Mouse (Mus musculus): ENCODE measurements at regions not wholly inside any gene's neighbourhood (a gene's known extent, or its start where the extent isn't known, plus 50 kb on each side); places are given as distances from the start of the nearest gene placed in this dataset.

GRCm38 (mm10) chr3:56471185-56471584 is 287.7 kb upstream of the Nbea start:
- Histone ChIP-seq H3K4me2 (ENCODE audit: low read depth) (no peak overlapping the region), H3K4me1 (replicated peaks; ENCODE audit: control insufficient read depth in 2 of 2, insufficient read depth in 2 of 2, low read length in 1 of 2) (no peaks in the 10 kb centered on the region), H3K27me3 (ENCODE audit: control insufficient read depth, insufficient read depth, low read length) (no peaks in the 10 kb centered on the region), H3K9ac (replicated peaks) (no peak overlapping the region), H3K4me3 (ENCODE audit: insufficient read depth in 1 of 2, low read depth in 2 of 2, low read length in 2 of 2) (no peak overlapping the region), H3K27ac (no peak overlapping the region), H3K36me3 (replicated peaks; ENCODE audit: control insufficient read depth, insufficient read depth, low read depth) (no peaks in the 10 kb centered on the region), H3K9me3 (ENCODE audit: control insufficient read depth, low read length) (no peaks in the 10 kb centered on the region)
- ATAC-seq (ENCODE audit: insufficient read depth) (no peak), DNase-seq (ENCODE audit: low read depth in 3 of 3, low spot score in 3 of 3) (no peak)
- 21% methylated on average over 1 of the region's 1 CpGs for WGBS (ENCODE audit: insufficient replicate concordance)
- TF ChIP-seq EP300 (IDR thresholded peaks at IDR 0.05; ENCODE audit: low read depth): no peak
- TF ChIP-seq CTCF (IDR thresholded peaks at IDR 0.05; ENCODE audit: low read depth): no peak

- WGBS (ENCODE audit: insufficient replicate concordance): 35% methylated on average over 4 of the region's 4 CpGs
- TF ChIP-seq EP300 (IDR thresholded peaks at IDR 0.05; ENCODE audit: low read depth): no peak
- no peak for TF ChIP-seq CTCF (IDR thresholded peaks at IDR 0.05; ENCODE audit: low read depth)
- Histone ChIP-seq H3K9me3 (ENCODE audit: control insufficient read depth, low read length) (no peaks in the 10 kb centered on the region), H3K9ac (replicated peaks) (no peak overlapping the region), H3K27me3 (ENCODE audit: control insufficient read depth, insufficient read depth, low read length) (no peaks in the 10 kb centered on the region), H3K4me3 (ENCODE audit: insufficient read depth in 1 of 2, low read depth in 2 of 2, low read length in 2 of 2) (no peak overlapping the region), H3K4me2 (ENCODE audit: low read depth) (no peak overlapping the region), H3K4me1 (replicated peaks; ENCODE audit: control insufficient read depth in 2 of 2, insufficient read depth in 2 of 2, low read length in 1 of 2) (no peaks in the 10 kb centered on the region), H3K27ac (no peak overlapping the region), H3K36me3 (replicated peaks; ENCODE audit: control insufficient read depth, insufficient read depth, low read depth) (no peaks in the 10 kb centered on the region)
- DNase-seq (ENCODE audit: low read depth in 3 of 3, low spot score in 3 of 3): no peak
- ATAC-seq (ENCODE audit: insufficient read depth): no peak
These were observed 274.1 kb upstream of the Nbea start for GRCm38 (mm10) chr3:56457625-56458024.

DNA sequence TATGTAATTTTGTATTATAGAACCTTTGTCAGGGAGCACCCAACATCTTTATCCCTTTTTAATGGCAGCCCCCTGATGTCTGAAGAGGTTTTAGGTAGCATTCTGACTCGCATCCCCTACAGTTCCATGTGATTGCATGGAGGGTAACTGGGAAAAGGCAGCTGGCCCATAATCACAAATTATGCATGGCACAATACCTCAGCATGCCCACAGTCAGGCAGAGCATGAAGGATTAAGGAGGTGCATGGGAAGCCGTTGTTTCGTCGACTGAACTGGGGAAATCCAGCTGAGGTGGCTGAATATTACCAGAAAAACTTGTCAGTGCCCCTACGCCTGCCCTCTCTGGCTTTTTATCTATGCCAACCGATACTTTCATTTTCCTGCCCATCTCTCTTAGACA is 272.8 kb upstream of the Nbea start:
- no peak overlapping the region for H3K9ac ChIP-seq (replicated peaks)
- H3K4me3 ChIP-seq (ENCODE audit: insufficient read depth in 1 of 2, low read depth in 2 of 2, low read length in 2 of 2): no peak overlapping the region
- ATAC-seq (ENCODE audit: insufficient read depth) (no peak), DNase-seq (ENCODE audit: low read depth in 3 of 3, low spot score in 3 of 3) (no peak)
- H3K9me3 ChIP-seq (ENCODE audit: control insufficient read depth, low read length): no peaks in the 10 kb centered on the region
- no peak overlapping the region for H3K27ac ChIP-seq
- TF ChIP-seq EP300 (IDR thresholded peaks at IDR 0.05; ENCODE audit: low read depth): no peak
- no peak for TF ChIP-seq CTCF (IDR thresholded peaks at IDR 0.05; ENCODE audit: low read depth)
- no peaks in the 10 kb centered on the region for H3K4me1 ChIP-seq (replicated peaks; ENCODE audit: control insufficient read depth in 2 of 2, insufficient read depth in 2 of 2, low read length in 1 of 2)
- no peaks in the 10 kb centered on the region for H3K27me3 ChIP-seq (ENCODE audit: control insufficient read depth, insufficient read depth, low read length)
- H3K4me2 ChIP-seq (ENCODE audit: low read depth): no peak overlapping the region
- 63% methylated on average over 6 of the region's 6 CpGs for WGBS (ENCODE audit: insufficient replicate concordance)
- no peaks in the 10 kb centered on the region for H3K36me3 ChIP-seq (replicated peaks; ENCODE audit: control insufficient read depth, insufficient read depth, low read depth)

DNA sequence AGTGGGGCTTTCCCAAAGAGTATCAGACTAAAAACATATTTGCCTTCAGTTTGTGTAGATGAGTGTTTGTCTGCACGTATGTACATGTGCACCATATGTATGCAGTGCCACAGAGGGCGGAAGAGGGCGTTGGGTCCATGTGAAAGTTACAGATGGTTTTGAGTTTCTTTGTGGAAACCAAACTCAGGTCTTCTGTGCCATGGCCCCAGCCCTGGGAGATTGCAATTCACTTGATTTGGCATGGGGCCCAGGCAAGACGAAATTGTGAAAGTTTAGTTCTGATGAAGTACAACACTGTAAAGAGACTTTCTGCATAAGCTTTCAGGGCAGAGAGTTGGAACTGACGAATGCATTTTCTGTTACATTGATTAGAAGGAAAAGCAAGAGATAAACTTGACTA is 255.4 kb upstream of the Nbea start:
- no peak overlapping the region for H3K9ac ChIP-seq (replicated peaks)
- H3K9me3 ChIP-seq (ENCODE audit: control insufficient read depth, low read length): no peaks in the 10 kb centered on the region
- ATAC-seq (ENCODE audit: insufficient read depth): no peak
- no peak overlapping the region for H3K27ac ChIP-seq
- TF ChIP-seq EP300 (IDR thresholded peaks at IDR 0.05; ENCODE audit: low read depth) (no peak), CTCF (IDR thresholded peaks at IDR 0.05; ENCODE audit: low read depth) (no peak)
- no peaks in the 10 kb centered on the region for H3K4me1 ChIP-seq (replicated peaks; ENCODE audit: control insufficient read depth in 2 of 2, insufficient read depth in 2 of 2, low read length in 1 of 2)
- no peaks in the 10 kb centered on the region for H3K27me3 ChIP-seq (ENCODE audit: control insufficient read depth, insufficient read depth, low read length)
- no peak overlapping the region for H3K4me2 ChIP-seq (ENCODE audit: low read depth)
- no peak for DNase-seq (ENCODE audit: low read depth in 3 of 3, low spot score in 3 of 3)
- H3K4me3 ChIP-seq (ENCODE audit: insufficient read depth in 1 of 2, low read depth in 2 of 2, low read length in 2 of 2): no peak overlapping the region
- H3K36me3 ChIP-seq (replicated peaks; ENCODE audit: control insufficient read depth, insufficient read depth, low read depth): no peaks in the 10 kb centered on the region
- WGBS (ENCODE audit: insufficient replicate concordance): 60% methylated on average over 5 of the region's 5 CpGs

DNA sequence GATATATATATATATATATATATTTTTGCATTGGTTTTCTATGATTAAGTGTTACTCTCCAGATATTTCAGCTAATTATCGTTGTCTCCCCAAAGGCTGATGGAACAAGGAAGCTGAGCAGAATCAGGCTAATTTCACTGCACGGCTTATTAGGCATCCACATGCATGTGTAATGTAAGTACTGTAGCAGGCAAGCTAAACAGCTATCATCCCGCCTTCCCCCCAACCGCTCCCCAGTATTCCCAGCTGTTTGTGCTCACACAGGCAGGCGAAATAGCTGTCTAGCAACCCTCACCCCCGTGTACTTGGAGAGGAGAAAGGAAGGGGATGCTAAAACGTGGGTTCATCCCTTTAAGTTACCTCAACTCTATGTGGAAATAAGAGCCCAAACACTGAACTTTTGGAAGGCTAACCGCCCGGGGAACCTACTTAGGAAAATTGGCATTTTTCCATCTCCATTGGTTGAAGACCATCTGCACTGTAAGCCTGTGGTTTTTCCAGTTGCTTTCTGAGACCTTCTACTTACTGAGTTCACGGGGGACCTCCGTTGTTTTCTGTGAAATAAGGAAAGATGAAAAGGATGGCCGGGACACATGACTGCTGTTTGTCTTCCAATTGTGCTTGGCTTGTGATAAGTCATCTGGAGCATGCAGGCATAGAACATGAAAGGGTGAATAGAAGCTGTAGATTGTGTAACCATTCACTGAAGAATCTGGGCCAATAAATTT is 254.7 kb upstream of the Nbea start:
- H3K27me3 ChIP-seq (ENCODE audit: control insufficient read depth, insufficient read depth, low read length): no peaks in the 10 kb centered on the region
- H3K27ac ChIP-seq: no peak overlapping the region
- H3K9ac ChIP-seq (replicated peaks): no peak overlapping the region
- H3K9me3 ChIP-seq (ENCODE audit: control insufficient read depth, low read length): no peaks in the 10 kb centered on the region
- no peak for TF ChIP-seq EP300 (IDR thresholded peaks at IDR 0.05; ENCODE audit: low read depth)
- WGBS (ENCODE audit: insufficient replicate concordance): 63% methylated on average over 12 of the region's 12 CpGs
- H3K4me2 ChIP-seq (ENCODE audit: low read depth): no peak overlapping the region
- DNase-seq (ENCODE audit: low read depth in 3 of 3, low spot score in 3 of 3) (no peak), ATAC-seq (ENCODE audit: insufficient read depth) (no peak)
- no peaks in the 10 kb centered on the region for H3K4me1 ChIP-seq (replicated peaks; ENCODE audit: control insufficient read depth in 2 of 2, insufficient read depth in 2 of 2, low read length in 1 of 2)
- no peak overlapping the region for H3K4me3 ChIP-seq (ENCODE audit: insufficient read depth in 1 of 2, low read depth in 2 of 2, low read length in 2 of 2)
- no peaks in the 10 kb centered on the region for H3K36me3 ChIP-seq (replicated peaks; ENCODE audit: control insufficient read depth, insufficient read depth, low read depth)

Measured in liver, embryonic 14.5 days (tissue).